Mouse (Mus musculus) brain, embryonic 14.5 days (tissue): ENCODE measurements around the gene Fam92b.

Experiments used
- CTCF ChIP-seq: fragments of 200-500 bp; IDR thresholded peaks from 2 replicates; pipeline ENCODE4 v1.5.1; 2012; ENCODE audit warnings: inconsistent platforms, mild to moderate bottlenecking, moderate library complexity, borderline replicate concordance; ENCODE audit not compliant: insufficient read depth, insufficient read length; ENCODE audit errors: extremely low read depth
- POLR2A ChIP-seq: fragments of 200-500 bp; IDR thresholded peaks from 2 replicates; pipeline ENCODE4 v1.6.1; 2012; ENCODE audit warnings: mild to moderate bottlenecking, inconsistent platforms, borderline replicate concordance; ENCODE audit not compliant: poor library complexity, insufficient read depth, insufficient read length, severe bottlenecking; ENCODE audit errors: extremely low read depth

GRCm38 (mm10) chr8:120211345-120211744 is 34.1 kb upstream of the Fam92b start:
- TF ChIP-seq CTCF = peak; percentile 32; the same call in 1 of the 2 replicates
- TF ChIP-seq POLR2A = no peak
